Mouse (Mus musculus) fat pad, adult 2 months (tissue): ENCODE data around the gene Col26a1.

Experiments
- DNase-seq: peaks from one replicate; pipeline ENCODE4 v3.0.0-alpha.2; 2011; ENCODE audit warnings: low read depth, low spot score; ENCODE audit errors: extremely low read depth

Col26a1 gene

DNA sequence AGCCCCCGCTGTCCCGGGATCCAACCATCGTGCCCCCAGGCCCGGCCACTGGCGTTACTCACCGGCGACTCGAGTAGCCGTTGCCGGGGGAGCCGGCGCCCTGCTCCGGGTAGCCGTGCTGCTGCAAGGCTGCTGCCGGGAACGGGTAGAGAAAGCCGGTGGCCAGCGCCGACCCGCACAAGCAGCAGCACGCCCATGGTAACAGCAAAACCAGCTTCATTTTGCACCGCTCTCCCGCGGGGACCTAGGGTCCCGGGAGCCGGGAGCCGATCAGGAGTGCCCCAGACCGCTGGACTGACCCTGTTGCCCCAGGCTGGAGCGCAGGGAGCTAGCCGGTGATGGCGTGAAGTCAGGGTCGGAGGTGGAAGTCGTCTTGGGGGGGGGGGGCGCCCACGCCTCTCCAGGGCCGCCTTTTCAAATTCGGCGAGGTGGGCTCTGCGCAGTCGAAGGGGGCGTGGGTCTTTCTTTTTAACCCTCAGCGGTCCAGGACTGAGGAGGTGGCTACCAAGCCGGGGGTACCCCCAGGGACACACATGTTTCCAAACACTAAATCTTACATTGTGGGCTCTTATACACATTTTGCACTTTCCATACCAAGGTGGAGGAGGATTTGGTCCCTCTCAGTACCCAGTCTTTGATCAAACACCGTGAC lies at the start of gene Col26a1:
Gene Col26a1 (minus strand): TSS at position 422 of the 652 bp plus-strand sequence.
- no peak for DNase-seq

DNA sequence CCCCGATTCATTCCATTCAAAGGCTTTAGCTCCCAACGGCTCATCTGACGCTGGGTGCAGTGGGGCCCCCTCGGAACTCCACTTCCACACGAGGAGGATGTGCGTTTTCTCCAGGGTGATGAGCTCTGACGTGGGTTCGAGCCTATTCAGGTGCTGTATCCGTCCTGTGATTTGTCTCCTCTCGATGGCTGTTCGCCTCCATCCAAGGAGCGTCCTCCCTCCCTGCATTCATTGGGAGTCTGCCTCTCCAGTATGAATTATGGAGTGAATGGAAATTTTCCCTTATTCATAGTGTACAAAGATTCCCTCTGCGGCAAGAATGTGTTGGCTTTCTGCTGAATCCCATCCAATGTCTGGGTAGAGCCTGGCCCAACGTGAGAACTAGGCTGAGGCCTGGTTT lies 48.9 kb upstream of the Col26a1 start:
- DNase-seq, result no peak

GRCm38 (mm10) chr5:136929073-136929472 lies 46.1 kb upstream of the Col26a1 start:
- DNase-seq, result no peak

- DNase-seq, result no peak
Observed at GRCm38 (mm10) chr5:136923751-136924478, 40.9 kb upstream of the Col26a1 start.

DNA sequence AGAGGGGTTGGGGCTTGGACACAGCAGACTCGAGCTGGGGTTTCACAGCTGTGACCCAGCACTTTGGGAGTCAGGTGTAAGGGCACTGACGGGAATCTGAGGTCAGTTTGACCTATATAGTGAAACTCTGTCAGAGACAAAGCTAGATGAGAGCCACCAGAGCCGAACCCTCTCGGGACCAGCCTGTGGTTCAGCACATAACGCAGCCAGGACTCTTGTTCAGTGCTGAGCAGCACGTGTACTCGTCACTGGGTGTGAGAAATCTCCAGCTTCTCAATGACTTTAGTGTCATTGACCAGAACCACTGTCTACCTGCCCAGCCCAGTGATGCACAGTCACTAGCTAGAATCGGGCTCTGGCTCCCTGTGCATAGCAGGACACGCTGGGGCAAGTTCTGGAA lies 39.8 kb upstream of the Col26a1 start:
- DNase-seq, result no peak

GRCm38 (mm10) chr5:136919546-136920301 lies 36.7 kb upstream of the Col26a1 start:
- DNase-seq, result no peak

- DNase-seq, result no peak
Observed at GRCm38 (mm10) chr5:136918655-136919472, 35.9 kb upstream of the Col26a1 start.

GRCm38 (mm10) chr5:136917613-136918242 lies 34.7 kb upstream of the Col26a1 start:
- DNase-seq, result no peak

DNA sequence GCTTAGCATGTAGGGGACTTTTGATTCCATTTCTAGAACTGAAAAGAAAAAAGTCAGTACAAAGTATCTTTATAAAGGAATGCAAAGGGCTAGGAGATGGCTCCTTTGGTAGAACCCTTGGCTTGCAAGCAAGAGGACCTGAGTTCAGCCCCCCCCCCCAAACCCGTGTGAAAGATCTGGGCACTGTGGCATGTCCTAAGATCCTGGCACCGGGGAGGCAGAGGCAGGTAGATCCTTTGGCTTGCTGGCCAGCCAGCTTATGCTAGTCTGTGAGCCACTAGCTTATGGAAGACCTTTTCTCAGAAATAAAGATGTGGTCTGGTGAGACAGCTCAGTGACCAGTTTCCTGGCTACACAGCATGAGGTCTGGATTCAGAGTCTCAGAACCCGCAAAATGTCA lies 31.2 kb upstream of the Col26a1 start:
- DNase-seq, result no peak

- no peak for DNase-seq
Observed at GRCm38 (mm10) chr5:136907991-136908857, 25.2 kb upstream of the Col26a1 start, which contains the start of gene Ift22. Ift22 (plus strand) TSS chr5:136908150.

GRCm38 (mm10) chr5:136907587-136907986 lies 24.6 kb upstream of the Col26a1 start:
- DNase-seq, result no peak

- DNase-seq, result no peak
Observed at GRCm38 (mm10) chr5:136905630-136906029, 22.6 kb upstream of the Col26a1 start.

DNA sequence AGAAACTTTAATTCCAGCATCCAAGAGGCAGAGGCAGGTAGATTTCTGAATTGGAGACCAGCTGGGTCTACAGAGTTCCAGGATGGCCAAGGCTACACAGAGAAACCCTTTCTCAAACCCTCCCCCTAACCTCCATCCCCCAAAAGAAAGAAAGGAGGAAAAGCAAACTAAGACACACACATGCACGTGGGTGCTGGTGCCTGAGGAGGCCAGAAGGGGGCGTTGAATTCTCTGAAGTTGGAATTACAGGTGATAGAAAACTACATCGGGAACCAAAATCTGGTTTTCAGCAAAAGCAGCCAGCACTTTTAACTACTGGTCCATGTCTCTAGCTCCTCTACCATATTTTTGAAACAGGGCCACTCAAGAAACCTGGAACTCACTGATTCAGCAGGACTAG lies 21.6 kb upstream of the Col26a1 start:
- no peak for DNase-seq

DNA sequence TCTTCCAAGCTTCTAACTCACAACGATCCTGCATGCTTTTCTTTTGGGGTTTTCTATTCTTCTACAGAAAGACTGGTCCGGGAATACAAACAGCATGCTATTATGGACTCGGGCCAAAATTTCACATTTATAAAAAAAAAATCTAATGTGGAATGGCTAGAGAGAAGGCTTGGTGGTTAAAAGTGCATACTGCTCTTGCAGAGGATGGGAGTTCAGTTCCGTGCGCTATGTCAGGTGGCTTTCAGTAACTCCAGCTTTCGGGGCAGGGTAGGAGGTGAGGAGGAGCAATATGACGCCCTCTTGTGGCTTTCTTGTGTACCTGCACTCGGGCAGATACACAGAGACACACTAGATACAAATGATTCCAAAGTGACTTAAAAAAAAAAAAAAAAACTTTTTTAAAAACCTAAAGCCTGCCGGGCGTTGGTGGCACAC lies 12.5 kb upstream of the Col26a1 start:
- DNase-seq, result no peak

DNA sequence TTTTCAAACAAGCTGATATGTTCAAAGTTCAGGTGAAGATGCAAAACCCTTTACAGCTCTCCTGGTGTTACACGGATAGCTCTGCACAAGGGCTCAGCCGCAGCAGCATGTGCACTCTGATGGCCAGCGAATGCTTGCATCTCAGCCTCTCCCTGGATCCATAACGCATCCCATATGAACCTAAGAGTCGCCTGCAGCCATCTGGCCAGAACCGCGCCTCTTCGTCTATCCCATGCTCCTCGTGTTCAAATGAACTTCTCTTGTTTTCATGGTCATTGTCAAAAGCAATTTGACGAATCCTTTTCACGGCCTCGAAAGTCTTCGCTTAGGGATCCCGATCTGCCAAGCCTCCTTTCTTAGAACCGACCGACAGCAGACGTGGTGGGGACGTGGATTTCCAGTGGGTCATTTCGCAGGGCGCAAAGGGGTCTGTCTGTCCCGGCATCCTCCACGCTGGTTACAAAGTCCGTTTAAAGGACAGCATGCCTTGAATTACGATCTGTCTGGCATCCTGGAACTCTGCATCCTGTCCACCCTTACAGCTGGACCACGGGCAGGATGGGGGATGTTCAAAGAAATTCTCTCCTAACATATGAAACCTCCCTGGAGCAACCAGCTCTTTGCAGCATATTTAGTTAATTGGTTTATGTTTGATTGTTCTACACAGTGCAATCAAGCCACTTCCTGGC lies 12.0 kb upstream of the Col26a1 start:
- no peak for DNase-seq

DNA sequence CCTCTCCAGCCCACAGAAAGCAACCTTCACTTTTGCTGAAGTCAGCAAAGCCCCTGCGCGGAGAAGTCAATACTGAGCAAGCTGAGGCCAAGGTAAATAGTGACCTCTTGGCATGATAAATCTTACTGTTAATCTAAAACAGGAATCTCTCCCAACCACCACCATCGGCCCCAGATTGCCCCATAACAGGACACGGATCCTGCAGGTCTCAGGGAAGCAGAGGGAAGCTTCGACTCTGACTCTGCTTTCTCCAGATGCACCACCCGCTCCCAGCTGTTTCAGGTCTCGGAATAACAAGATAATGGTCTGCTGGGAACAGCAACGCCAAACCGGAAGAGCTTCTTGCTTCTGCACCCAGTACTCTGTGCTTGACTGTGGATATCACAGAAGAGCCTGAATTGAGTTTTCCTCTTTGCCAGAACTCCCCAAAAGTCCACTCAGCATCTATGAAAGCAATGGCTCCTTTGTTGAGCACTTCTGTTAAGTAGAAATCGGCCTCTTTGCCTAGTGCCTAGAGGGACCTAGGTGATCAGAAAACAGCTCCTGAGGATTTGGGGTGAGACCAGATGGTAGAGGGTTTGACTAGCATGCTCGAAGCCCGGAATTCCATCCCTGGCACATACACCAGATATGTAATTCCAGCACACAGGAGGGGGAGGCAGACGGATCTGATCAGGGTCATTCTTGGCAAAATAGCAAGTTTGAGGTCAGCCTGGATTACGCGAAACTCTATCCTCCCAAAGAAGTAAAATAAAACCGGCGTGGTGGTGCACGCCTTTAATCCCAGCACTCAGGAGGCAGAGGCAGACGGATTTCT lies 5.7 kb upstream of the Col26a1 start:
- no peak for DNase-seq

- no peak for DNase-seq
Observed at GRCm38 (mm10) chr5:136886957-136887356, 3.9 kb upstream of the Col26a1 start.
